12 mouse cellular contexts compared by ENCODE assay signal in genomic region chr11:24202641-24203361, GRCm38 (mm10).
DNase-seq lines count a peak whose midpoint lies in the region; ATAC-seq lines count a peak whose summit lies in the region.
"Had no signal": no experiment of that assay in that cellular context is flagged by ENCODE, and none has a peak within 500 bp of the region (broad histone marks: within the 10 kb centered on the region; RNA-seq: fewer than 3 reads in every experiment).

No protein-coding gene starts in this region.

- H3K9me3 ChIP-seq in heart, embryonic 16.5 days (replicated peaks; ENCODE audit: control insufficient read depth, low read length), result no peaks in the 10 kb centered on the region
- no peaks in the 10 kb centered on the region for H3K9me3 ChIP-seq in midbrain, embryonic 12.5 days
- no peaks in the 10 kb centered on the region for H3K9me3 ChIP-seq in midbrain, embryonic 13.5 days
- H3K9me3 ChIP-seq in neural tube, embryonic 12.5 days, result no peaks in the 10 kb centered on the region

- WGBS in heart, embryonic 16.5 days, result 11% methylated on average over 7 of the region's 7 CpGs
- 18% methylated on average over 7 of the region's 7 CpGs for WGBS in midbrain, embryonic 12.5 days
- 21% methylated on average over 7 of the region's 7 CpGs for WGBS in midbrain, embryonic 13.5 days
- 20% methylated on average over 7 of the region's 7 CpGs for WGBS in neural tube, embryonic 12.5 days

- H3K4me1 ChIP-seq in heart, embryonic 16.5 days (ENCODE audit: control insufficient read depth, insufficient read depth, low read length), result peaks cover 21% of the 10 kb centered on the region
- H3K4me1 ChIP-seq in midbrain, embryonic 12.5 days, result peaks cover 17% of the 10 kb centered on the region
- H3K4me1 ChIP-seq in midbrain, embryonic 13.5 days (replicated peaks), result peaks cover 14% of the 10 kb centered on the region
- H3K4me1 ChIP-seq in neural tube, embryonic 12.5 days, result peaks cover 20% of the 10 kb centered on the region

- no peaks in the 10 kb centered on the region for H3K36me3 ChIP-seq in heart, embryonic 16.5 days (ENCODE audit: control insufficient read depth, insufficient read depth)
- no peaks in the 10 kb centered on the region for H3K36me3 ChIP-seq in midbrain, embryonic 12.5 days
- no peaks in the 10 kb centered on the region for H3K36me3 ChIP-seq in midbrain, embryonic 13.5 days
- H3K36me3 ChIP-seq in neural tube, embryonic 12.5 days, result no peaks in the 10 kb centered on the region

- DNase-seq in heart, adult 9 months (ENCODE audit: low spot score in 2 of 2), result no peak
- DNase-seq in embryo, embryonic 11 days, result peak; percentile 71
- DNase-seq in gastrocnemius, postnatal 4 days (ENCODE audit: low spot score in 2 of 2), result no peak
- DNase-seq in cerebellum, postnatal 36 days, result no peak
- DNase-seq: adrenal gland, adult 2 months; cerebellum, adult 9-11 months; right cerebral cortex, adult 18-20 months had no signal

- H3K4me2 ChIP-seq in heart, embryonic 16.5 days (ENCODE audit: low read depth, low read length), result peak overlapping the region; percentile 34; the same call in 1 of the 2 replicates
- no peak overlapping the region for H3K4me2 ChIP-seq in midbrain, embryonic 12.5 days (replicated peaks)
- H3K4me2 ChIP-seq in midbrain, embryonic 13.5 days (replicated peaks), result no peak overlapping the region
- H3K4me2 ChIP-seq in neural tube, embryonic 12.5 days (replicated peaks), result no peak overlapping the region

- 0 out of 2 replicates have a peak, but pooled peaks have one; percentile 34 for ATAC-seq in heart, embryonic 16.5 days (replicated peaks; ENCODE audit: extremely low read depth, insufficient read depth, low FRiP score)
- ATAC-seq in midbrain, embryonic 12.5 days (ENCODE audit: low FRiP score, low read depth), result peak; percentile 63; the same call in 1 of the 2 replicates
- no peak for ATAC-seq in midbrain, embryonic 13.5 days
- 0 out of 2 replicates have a peak, but pooled peaks have one; percentile 18 for ATAC-seq in neural tube, embryonic 12.5 days (ENCODE audit: low FRiP score, low read depth)
- ATAC-seq: inflammation-experienced regulatory T-cells, adult 6 months had no signal

- no peak overlapping the region for H3K4me3 ChIP-seq in heart, embryonic 16.5 days (ENCODE audit: low read length)
- H3K4me3 ChIP-seq in midbrain, embryonic 12.5 days, result no peak overlapping the region
- H3K4me3 ChIP-seq in midbrain, embryonic 13.5 days (replicated peaks), result no peak overlapping the region
- no peak overlapping the region for H3K4me3 ChIP-seq in neural tube, embryonic 12.5 days

- H3K27ac ChIP-seq in heart, embryonic 16.5 days (ENCODE audit: low read length), result peak overlapping the region; percentile 47
- H3K27ac ChIP-seq in midbrain, embryonic 12.5 days (replicated peaks), result no peak overlapping the region
- H3K27ac ChIP-seq in midbrain, embryonic 13.5 days, result no peak overlapping the region
- H3K27ac ChIP-seq in neural tube, embryonic 12.5 days, result no peak overlapping the region

- H3K27me3 ChIP-seq in heart, embryonic 16.5 days (ENCODE audit: control insufficient read depth, insufficient read depth, low read length), result no peaks in the 10 kb centered on the region
- peaks cover 6% of the 10 kb centered on the region; the same call in 1 of the 2 replicates for H3K27me3 ChIP-seq in midbrain, embryonic 12.5 days
- 0 out of 2 replicates have a peak, but pooled peaks cover 7% of the 10 kb centered on the region for H3K27me3 ChIP-seq in midbrain, embryonic 13.5 days
- H3K27me3 ChIP-seq in neural tube, embryonic 12.5 days (replicated peaks), result no peaks in the 10 kb centered on the region

- H3K9ac ChIP-seq in heart, embryonic 16.5 days (ENCODE audit: low read length), result no peak overlapping the region
- H3K9ac ChIP-seq in midbrain, embryonic 12.5 days (replicated peaks), result no peak overlapping the region
- no peak overlapping the region for H3K9ac ChIP-seq in midbrain, embryonic 13.5 days (replicated peaks)
- no peak overlapping the region for H3K9ac ChIP-seq in neural tube, embryonic 12.5 days
